Mouse (Mus musculus): ENCODE measurements around the gene Ttc37.

The Ttc37 gene

GRCm38 (mm10) chr13:76157508-76157907, 59.0 kb downstream of the Ttc37 start:
- DNase-seq (ENCODE audit: extremely low spot score, low spot score), result no peak

- no peak for DNase-seq (ENCODE audit: extremely low spot score, low spot score)
These were observed 62.1 kb downstream of the Ttc37 start for GRCm38 (mm10) chr13:76160587-76160986.

- no peak for DNase-seq (ENCODE audit: extremely low spot score, low spot score)
These were observed 75.8 kb downstream of the Ttc37 start for GRCm38 (mm10) chr13:76174297-76174696.

GRCm38 (mm10) chr13:76178700-76179099, 80.2 kb downstream of the Ttc37 start:
- no peak for DNase-seq (ENCODE audit: extremely low spot score, low spot score)

- DNase-seq (ENCODE audit: extremely low spot score, low spot score), result no peak
These were observed 89.1 kb downstream of the Ttc37 start for GRCm38 (mm10) chr13:76187651-76188050.

GRCm38 (mm10) chr13:76189190-76189589, 90.7 kb downstream of the Ttc37 start:
- DNase-seq (ENCODE audit: extremely low spot score, low spot score), result no peak

- no peak for DNase-seq (ENCODE audit: extremely low spot score, low spot score)
These were observed 91.7 kb downstream of the Ttc37 start for GRCm38 (mm10) chr13:76190273-76190672.

GRCm38 (mm10) chr13:76194937-76195336, 96.4 kb downstream of the Ttc37 start:
- DNase-seq (ENCODE audit: extremely low spot score, low spot score), result no peak

- no peak for DNase-seq (ENCODE audit: extremely low spot score, low spot score)
These were observed 97.1 kb downstream of the Ttc37 start for GRCm38 (mm10) chr13:76195431-76196138.

- no peak for DNase-seq (ENCODE audit: extremely low spot score, low spot score)
These were observed 98.8 kb downstream of the Ttc37 start for GRCm38 (mm10) chr13:76197297-76197848.

GRCm38 (mm10) chr13:76199943-76200342, 101.4 kb downstream of the Ttc37 start:
- no peak for DNase-seq (ENCODE audit: extremely low spot score, low spot score)

GRCm38 (mm10) chr13:76214928-76215327, 116.4 kb downstream of the Ttc37 start:
- DNase-seq (ENCODE audit: extremely low spot score, low spot score), result no peak

- no peak for DNase-seq (ENCODE audit: extremely low spot score, low spot score)
These were observed 116.9 kb downstream of the Ttc37 start for GRCm38 (mm10) chr13:76215397-76215796.

All from neural tube, embryonic 10.5 days (tissue).